Mouse (Mus musculus) MEL (cell line): ENCODE measurements around the gene Cldn10.

ENCODE experiments used
- BHLHE40 ChIP-seq: IDR thresholded peaks from 2 replicates; pipeline ENCODE4 v1.6.1; 2012; ENCODE audit warnings: low read depth, mild to moderate bottlenecking, inconsistent platforms, low read length, improper control_type of control experiment, borderline replicate concordance
- CTCF ChIP-seq, 3 experiments: IDR thresholded peaks in 2 of 3; conservative IDR thresholded peaks in 1 of 3; 2 replicates each; pipeline ENCODE4 v1.5.1; 2011 to 2012; ENCODE audit warnings: low read length in 3 of 3, low read depth in 2 of 3, mild to moderate bottlenecking in 2 of 3, improper control_type of control experiment in 1 of 3, inconsistent platforms in 1 of 3, mixed read lengths in 1 of 3, moderate library complexity in 1 of 3; ENCODE audit not compliant: control insufficient read depth in 1 of 3, insufficient read depth in 1 of 3, poor library complexity in 1 of 3, severe bottlenecking in 1 of 3

DNA sequence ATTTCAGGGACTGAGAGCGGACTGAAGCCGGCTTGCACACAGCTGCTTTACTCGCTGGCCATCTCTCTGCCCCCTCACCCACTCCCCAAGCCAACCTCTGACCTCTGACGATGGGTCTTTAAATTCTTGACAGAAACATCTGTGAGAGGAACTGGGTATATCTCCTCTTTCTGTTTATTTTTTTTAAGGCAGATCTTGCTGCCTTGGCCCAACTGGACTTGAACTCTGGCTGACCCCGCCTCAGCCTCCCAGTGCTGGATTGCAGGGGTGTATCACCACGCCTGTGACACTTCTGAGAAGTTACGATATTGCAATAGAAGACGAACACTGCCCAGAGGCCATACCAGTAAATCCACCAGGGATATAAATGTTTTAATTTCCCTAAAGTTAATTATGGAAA lies 122.2 kb downstream of the Cldn10 start:
- TF ChIP-seq CTCF (IDR thresholded peaks at IDR 0.05 in 2 of 3, conservative IDR thresholded peaks at IDR 0.05 in 1 of 3; ENCODE audit: control insufficient read depth in 1 of 3, insufficient read depth in 1 of 3, low read depth in 2 of 3, low read length in 3 of 3, poor library complexity in 1 of 3, severe bottlenecking in 1 of 3) (no peak), BHLHE40 (no peak)
